Mouse (Mus musculus) testis, adult 2 months (tissue): ENCODE measurements around the gene Olfr1440.

Experiments used
- CTCF ChIP-seq: fragments of 200-500 bp; IDR thresholded peaks from 2 replicates; pipeline ENCODE4 v1.5.1; 2012; ENCODE audit warnings: low read depth, mild to moderate bottlenecking, inconsistent platforms, low read length, moderate library complexity; ENCODE audit not compliant: control insufficient read depth, insufficient read depth, insufficient replicate concordance
- POLR2A ChIP-seq: fragments of 200-500 bp; IDR thresholded peaks from 2 replicates; pipeline ENCODE4 v1.6.1; 2012; ENCODE audit warnings: low read depth, mild to moderate bottlenecking, inconsistent platforms, low read length, moderate library complexity; ENCODE audit not compliant: control insufficient read depth

DNA sequence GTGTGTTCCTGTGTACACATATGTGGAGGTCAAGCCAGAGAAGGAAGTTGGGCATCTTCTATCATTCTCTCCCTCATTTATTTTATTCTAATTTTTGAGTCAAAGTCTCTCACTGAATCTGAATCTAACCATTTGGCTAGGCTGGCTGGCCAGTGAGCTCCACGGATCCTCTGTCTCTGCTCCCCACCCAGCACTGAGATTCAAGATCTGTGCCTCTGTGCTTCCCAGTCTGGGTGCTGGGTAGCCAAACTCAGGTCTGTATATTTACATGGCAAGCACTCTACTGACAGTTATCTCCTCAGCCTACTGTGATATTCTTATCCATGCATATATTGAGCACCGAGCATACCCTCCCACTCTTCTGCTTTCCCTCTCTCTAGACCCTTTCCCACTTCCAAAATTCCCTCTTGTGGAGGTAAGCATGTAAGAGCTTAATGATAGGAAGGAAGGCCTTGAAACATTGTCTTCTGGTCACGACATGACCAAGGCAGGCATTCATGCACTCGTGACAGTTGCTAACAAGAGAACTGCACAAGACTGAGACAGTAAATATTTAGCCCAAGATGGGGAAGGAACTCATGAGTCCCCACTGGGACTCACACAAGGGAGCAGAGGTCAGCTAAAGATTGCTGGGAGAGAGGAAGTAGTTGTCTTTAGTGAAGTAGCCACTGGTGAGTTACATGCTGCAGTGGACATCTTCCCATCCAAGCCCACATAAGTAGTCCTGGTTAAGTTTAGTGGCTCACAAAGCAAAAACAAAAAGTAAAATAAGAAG, 48.9 kb downstream of the Olfr1440 start:
- TF ChIP-seq POLR2A: no peak
- no peak for TF ChIP-seq CTCF
